Mouse (Mus musculus) limb, embryonic 13.5 days (tissue): ENCODE data around the gene H2-D1. TPM values are rescaled to one million over a fixed set of nuclear protein-coding genes. Genes with fewer than 3 reads are reported as not detected.

Source experiments
- ATAC-seq: fragments of 200-750 bp; cut with Nextera tagmentation; 2 replicates; pipeline ENCODE4 v1.8.0; 2017; ENCODE audit warnings: low read depth, moderate number of reproducible peaks, moderate TSS enrichment; ENCODE audit not compliant: low FRiP score
- H3K27ac ChIP-seq: fragments of 300-500 bp; sonication (generic); 2 replicates; pipeline ENCODE4 v1.5.1; 2015; ENCODE audit warnings: inconsistent platforms, mild to moderate bottlenecking, moderate library complexity
- H3K27me3 ChIP-seq: fragments of 300-500 bp; sonication (generic); 2 replicates; pipeline ENCODE4 v1.6.1; 2015; ENCODE audit warnings: mild to moderate bottlenecking, inconsistent platforms
- H3K36me3 ChIP-seq: fragments of 300-500 bp; sonication (generic); 2 replicates; pipeline ENCODE4 v1.6.1; 2015; ENCODE audit warnings: inconsistent platforms, mild to moderate bottlenecking, moderate library complexity
- H3K4me1 ChIP-seq: fragments of 300-500 bp; sonication (generic); 2 replicates; pipeline ENCODE4 v1.6.1; 2015; ENCODE audit warnings: inconsistent platforms
- H3K4me2 ChIP-seq: fragments of 300-500 bp; sonication (generic); replicated peaks from 2 replicates; pipeline ENCODE4 v1.6.1; 2015; ENCODE audit warnings: inconsistent platforms, mild to moderate bottlenecking, moderate library complexity
- H3K4me3 ChIP-seq: fragments of 300-500 bp; sonication (generic); 2 replicates; pipeline ENCODE4 v1.5.1; 2015; ENCODE audit warnings: moderate library complexity, mild to moderate bottlenecking, inconsistent platforms
- H3K9ac ChIP-seq: fragments of 300-500 bp; sonication (generic); 2 replicates; pipeline ENCODE4 v1.6.1; 2015; ENCODE audit warnings: mild to moderate bottlenecking, inconsistent platforms
- H3K9me3 ChIP-seq: fragments of 300-500 bp; sonication (generic); 2 replicates; pipeline ENCODE4 v1.6.1; 2016; ENCODE audit warnings: inconsistent platforms
- WGBS: fragments of 180-500 bp; shearing (Covaris S2); methylation state at CpG from one replicate; pipeline ENCODE4 v1.1.7; 2015; 5-methylcytosine and 5-hydroxymethylcytosine counted together
- polyA plus RNA-seq: library from polyadenylated mRNA; unstranded; fragments of >200 nt; fragmentation: Nextera tagmentation; extraction: Ambion mirVana; gene quantifications from 2 replicates; pipeline ENCODE4 v1.2.1, GENCODE M21; 2015

Gene H2-D1
- polyA plus RNA-seq, result 29.1 and 30.8 TPM in 2 replicates

GRCm38 (mm10) chr17:35262664-35263522 lies at the start of gene H2-D1:
Gene H2-D1 (plus strand): TSS chr17:35262730.
- Histone ChIP-seq H3K9ac (peak within 1 kb of the TSS; percentile 61), H3K27me3 (peaks cover 80% of the 10 kb centered on the region), H3K27ac (no peak within 1 kb of the TSS), H3K4me1 (peaks cover 4% of the 10 kb centered on the region; the same call in 1 of the 2 replicates), H3K4me3 (peak within 1 kb of the TSS; percentile 67), H3K36me3 (no peaks in the 10 kb centered on the region), H3K9me3 (no peaks in the 10 kb centered on the region), H3K4me2 (peak within 1 kb of the TSS; percentile 98)
- ATAC-seq, result peak; percentile 85
- 1% methylated on average over 68 of the region's 73 CpGs for WGBS

- ATAC-seq, result no peak
- no peaks in the 10 kb centered on the region for H3K36me3 ChIP-seq
- H3K4me1 ChIP-seq, result no peaks in the 10 kb centered on the region
- no peak overlapping the region for H3K27ac ChIP-seq
- H3K9me3 ChIP-seq, result no peaks in the 10 kb centered on the region
- no peak overlapping the region for H3K4me2 ChIP-seq
- no peak overlapping the region for H3K4me3 ChIP-seq
- H3K27me3 ChIP-seq, result no peaks in the 10 kb centered on the region
- no peak overlapping the region for H3K9ac ChIP-seq
- 86% methylated on average over 5 of the region's 5 CpGs for WGBS
Observed at GRCm38 (mm10) chr17:35213071-35213470, 49.5 kb upstream of the H2-D1 start.

GRCm38 (mm10) chr17:35218516-35219193 lies 43.9 kb upstream of the H2-D1 start:
- H3K27me3 ChIP-seq, result no peaks in the 10 kb centered on the region
- H3K27ac ChIP-seq, result no peak overlapping the region
- H3K9ac ChIP-seq, result no peak overlapping the region
- H3K4me3 ChIP-seq, result no peak overlapping the region
- H3K4me2 ChIP-seq, result no peak overlapping the region
- no peaks in the 10 kb centered on the region for H3K4me1 ChIP-seq
- WGBS, result 82% methylated on average over 18 of the region's 18 CpGs
- ATAC-seq, result no peak
- H3K9me3 ChIP-seq, result no peaks in the 10 kb centered on the region
- H3K36me3 ChIP-seq, result peaks cover 39% of the 10 kb centered on the region

- H3K9ac ChIP-seq, result no peak overlapping the region
- WGBS, result 88% methylated on average over 6 of the region's 6 CpGs
- H3K4me2 ChIP-seq, result no peak overlapping the region
- no peak overlapping the region for H3K4me3 ChIP-seq
- H3K36me3 ChIP-seq, result peaks cover 39% of the 10 kb centered on the region
- no peaks in the 10 kb centered on the region for H3K27me3 ChIP-seq
- no peak for ATAC-seq
- H3K9me3 ChIP-seq, result no peaks in the 10 kb centered on the region
- H3K27ac ChIP-seq, result no peak overlapping the region
- H3K4me1 ChIP-seq, result no peaks in the 10 kb centered on the region
Observed at GRCm38 (mm10) chr17:35219601-35220041, 42.9 kb upstream of the H2-D1 start.

- Histone ChIP-seq H3K4me2 (no peak within 1 kb of the TSS), H3K27me3 (no peaks in the 10 kb centered on the region), H3K9ac (0 out of 2 replicates have a peak within 1 kb of the TSS, but pooled peaks have one; percentile 19), H3K36me3 (peaks cover 46% of the 10 kb centered on the region), H3K27ac (no peak within 1 kb of the TSS), H3K4me1 (no peaks in the 10 kb centered on the region), H3K9me3 (no peaks in the 10 kb centered on the region), H3K4me3 (no peak within 1 kb of the TSS)
- 85% methylated on average over 28 of the region's 28 CpGs for WGBS
- no peak for ATAC-seq
Observed at GRCm38 (mm10) chr17:35220156-35220952, 42.2 kb upstream of the H2-D1 start, which contains the start of gene Gm16181. Gene Gm16181 (plus strand): TSS chr17:35220834.

DNA sequence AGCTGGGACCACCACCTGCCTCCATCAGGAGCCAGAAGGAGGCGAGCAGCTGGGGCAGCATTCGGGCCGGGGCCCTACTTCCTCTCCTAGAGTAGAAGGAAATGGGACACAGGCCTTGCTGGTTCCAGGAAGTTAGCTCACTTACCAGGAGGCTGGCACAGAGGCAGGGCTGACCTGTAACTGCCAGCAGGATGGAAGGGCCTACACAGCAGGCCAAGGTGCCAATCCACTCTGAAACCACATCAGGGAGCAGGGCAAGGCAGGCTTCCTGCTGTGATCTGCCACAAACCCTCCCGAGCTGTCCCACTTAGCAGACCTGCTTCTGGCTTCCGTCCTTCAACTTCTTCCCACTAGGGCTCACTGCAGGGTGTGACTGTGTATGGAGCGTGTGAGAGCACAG lies 40.2 kb upstream of the H2-D1 start:
- WGBS, result 69% methylated on average over 6 of the region's 6 CpGs
- no peaks in the 10 kb centered on the region for H3K4me1 ChIP-seq
- no peaks in the 10 kb centered on the region for H3K27me3 ChIP-seq
- no peaks in the 10 kb centered on the region for H3K9me3 ChIP-seq
- H3K4me2 ChIP-seq, result no peak overlapping the region
- ATAC-seq, result no peak
- 0 out of 2 replicates have a peak overlapping the region, but pooled peaks have one; percentile 28 for H3K27ac ChIP-seq
- H3K9ac ChIP-seq, result no peak overlapping the region; the same call in 1 of the 2 replicates
- peaks cover 58% of the 10 kb centered on the region for H3K36me3 ChIP-seq
- H3K4me3 ChIP-seq, result no peak overlapping the region

DNA sequence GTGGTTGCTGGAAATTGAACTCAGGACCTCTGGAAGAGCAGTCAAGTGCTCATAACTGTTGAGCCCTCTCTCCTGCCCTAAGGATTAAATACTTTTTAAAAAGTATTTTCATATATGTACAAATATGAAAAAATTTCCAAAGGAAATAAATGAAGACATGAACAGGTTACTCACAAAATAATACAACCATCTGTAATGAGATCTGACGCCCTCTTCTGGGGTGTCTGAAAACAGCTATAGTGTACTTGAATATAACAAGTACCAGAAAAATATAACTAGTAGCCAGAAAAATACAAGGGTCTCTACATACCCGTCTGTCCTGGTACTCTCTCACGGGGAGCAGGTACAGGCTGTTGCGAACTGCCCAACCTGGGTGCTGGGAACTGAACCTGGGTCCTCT lies 37.9 kb upstream of the H2-D1 start:
- no peak for ATAC-seq
- Histone ChIP-seq H3K36me3 (peaks cover 71% of the 10 kb centered on the region), H3K27ac (no peak overlapping the region), H3K9ac (no peak overlapping the region), H3K4me2 (no peak overlapping the region), H3K4me1 (no peaks in the 10 kb centered on the region), H3K27me3 (no peaks in the 10 kb centered on the region), H3K4me3 (no peak overlapping the region), H3K9me3 (no peaks in the 10 kb centered on the region)
- 94% methylated on average over 4 of the region's 4 CpGs for WGBS

GRCm38 (mm10) chr17:35225456-35225855 lies 37.1 kb upstream of the H2-D1 start:
- H3K4me2 ChIP-seq, result no peak overlapping the region
- no peak overlapping the region for H3K27ac ChIP-seq
- no peaks in the 10 kb centered on the region for H3K27me3 ChIP-seq
- H3K36me3 ChIP-seq, result peaks cover 70% of the 10 kb centered on the region
- 87% methylated on average over 5 of the region's 5 CpGs for WGBS
- H3K4me3 ChIP-seq, result no peak overlapping the region
- ATAC-seq, result no peak
- H3K4me1 ChIP-seq, result no peaks in the 10 kb centered on the region
- no peaks in the 10 kb centered on the region for H3K9me3 ChIP-seq
- H3K9ac ChIP-seq, result no peak overlapping the region

GRCm38 (mm10) chr17:35226561-35227046 lies 35.9 kb upstream of the H2-D1 start:
- Histone ChIP-seq H3K9me3 (no peaks in the 10 kb centered on the region), H3K27me3 (no peaks in the 10 kb centered on the region), H3K27ac (no peak overlapping the region), H3K36me3 (peaks cover 72% of the 10 kb centered on the region), H3K4me2 (no peak overlapping the region), H3K4me1 (peaks cover under 1% of the 10 kb centered on the region; the same call in 1 of the 2 replicates), H3K4me3 (no peak overlapping the region), H3K9ac (no peak overlapping the region)
- no peak for ATAC-seq
- 89% methylated on average over 14 of the region's 14 CpGs for WGBS

- Histone ChIP-seq H3K4me3 (no peak overlapping the region), H3K9me3 (no peaks in the 10 kb centered on the region), H3K27me3 (no peaks in the 10 kb centered on the region), H3K4me2 (no peak overlapping the region), H3K4me1 (peaks cover 34% of the 10 kb centered on the region), H3K9ac (0 out of 2 replicates have a peak overlapping the region, but pooled peaks have one; percentile 1), H3K36me3 (peaks cover 58% of the 10 kb centered on the region), H3K27ac (no peak overlapping the region)
- WGBS, result 94% methylated on average over 10 of the region's 10 CpGs
- ATAC-seq, result no peak
Observed at GRCm38 (mm10) chr17:35231022-35231421, 31.5 kb upstream of the H2-D1 start.

DNA sequence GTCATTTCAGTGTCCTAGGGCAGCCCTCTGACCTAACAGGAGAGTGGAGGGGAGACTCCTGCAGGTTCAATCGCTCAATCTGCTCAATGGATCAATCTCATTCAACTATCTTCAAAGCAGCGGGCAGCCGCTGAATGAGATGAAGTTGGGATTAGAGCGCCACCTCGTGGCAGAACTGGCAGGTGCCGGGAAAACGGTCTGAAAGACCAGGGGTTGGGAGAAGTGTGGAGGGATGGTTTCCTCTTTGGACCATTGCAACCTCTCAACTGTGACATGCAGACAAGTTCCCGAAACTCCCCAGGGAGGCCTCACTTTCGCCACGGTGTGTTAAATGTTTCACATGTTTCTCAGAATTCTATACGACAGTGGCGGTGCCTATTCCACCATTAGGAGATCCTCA lies 30.5 kb upstream of the H2-D1 start:
- H3K36me3 ChIP-seq, result peaks cover 54% of the 10 kb centered on the region
- peaks cover 38% of the 10 kb centered on the region for H3K4me1 ChIP-seq
- H3K9me3 ChIP-seq, result no peaks in the 10 kb centered on the region
- peak overlapping the region; percentile 36; the same call in 1 of the 2 replicates for H3K9ac ChIP-seq
- H3K27ac ChIP-seq, result no peak overlapping the region
- H3K4me2 ChIP-seq, result no peak overlapping the region; the same call in 1 of the 2 replicates
- no peak for ATAC-seq
- H3K4me3 ChIP-seq, result no peak overlapping the region
- no peaks in the 10 kb centered on the region for H3K27me3 ChIP-seq
- WGBS, result 14% methylated on average over 12 of the region's 12 CpGs
